Mouse (Mus musculus) ES-E14 (cell line): Measurements from ENCODE around the gene Xirp1. TPM values are rescaled to one million over a fixed set of nuclear protein-coding genes. Genes with fewer than 3 reads are reported as not detected.

ENCODE experiments used
- DNase-seq: peaks from one replicate; pipeline ENCODE4 v3.0.0-alpha.2; 2013; ENCODE audit warnings: low read depth, low spot score
- H3K27ac ChIP-seq: 2 replicates; pipeline ENCODE4 v1.5.1; 2012; ENCODE audit warnings: low read depth, mild to moderate bottlenecking, low read length, moderate library complexity, mixed read lengths; ENCODE audit not compliant: poor library complexity, insufficient read depth, severe bottlenecking
- H3K36me3 ChIP-seq: 2 replicates; pipeline ENCODE4 v1.6.1; 2012; ENCODE audit warnings: mild to moderate bottlenecking, low read length, moderate library complexity, mixed read lengths; ENCODE audit not compliant: control insufficient read depth, poor library complexity, insufficient read depth, severe bottlenecking
- H3K4me1 ChIP-seq, 2 experiments: fragments of 150-350 bp in 1 of 2; sonication (generic) in 1 of 2; 2 replicates each; pipeline ENCODE4 v1.6.1; 2012; ENCODE audit warnings: low read length in 2 of 2, mild to moderate bottlenecking in 1 of 2, mixed read lengths in 1 of 2; ENCODE audit not compliant: control insufficient read depth in 2 of 2, insufficient read depth in 2 of 2, poor library complexity in 1 of 2
- H3K4me3 ChIP-seq, 2 experiments: fragments of 150-350 bp in 1 of 2; sonication (generic) in 1 of 2; 2 replicates each; pipeline ENCODE4 v1.5.1; 2012; ENCODE audit warnings: low read length in 2 of 2, low read depth in 1 of 2, mild to moderate bottlenecking in 1 of 2, mixed read lengths in 1 of 2; ENCODE audit not compliant: insufficient read depth in 1 of 2, poor library complexity in 1 of 2, severe bottlenecking in 1 of 2
- H3K9ac ChIP-seq: 2 replicates; pipeline ENCODE4 v1.6.1; 2012; ENCODE audit warnings: low read depth, mild to moderate bottlenecking, low read length, mixed read lengths; ENCODE audit not compliant: poor library complexity, insufficient read depth, severe bottlenecking
- H3K9me3 ChIP-seq: fragments of 150-350 bp; sonication (generic); 2 replicates; pipeline ENCODE4 v1.6.1; 2012; ENCODE audit warnings: low read depth, mild to moderate bottlenecking, low read length; ENCODE audit not compliant: control insufficient read depth, insufficient read depth
- CHD2 ChIP-seq: IDR thresholded peaks from 2 replicates; pipeline ENCODE4 v1.6.1; 2014; ENCODE audit warnings: mild to moderate bottlenecking, low read depth, low read length, inconsistent platforms
- HCFC1 ChIP-seq: IDR thresholded peaks from 2 replicates; pipeline ENCODE4 v1.6.1; 2012; ENCODE audit warnings: low read length, inconsistent platforms, borderline replicate concordance; ENCODE audit not compliant: insufficient read depth
- MAFK ChIP-seq: IDR thresholded peaks from 2 replicates; pipeline ENCODE4 v1.6.1; 2014; ENCODE audit warnings: mild to moderate bottlenecking, low read depth, low read length, inconsistent platforms; ENCODE audit not compliant: insufficient read depth
- ZC3H11A ChIP-seq: IDR thresholded peaks from 2 replicates; pipeline ENCODE4 v1.6.1; 2012; ENCODE audit warnings: low read depth, mild to moderate bottlenecking, inconsistent platforms, low read length, borderline replicate concordance
- ZNF384 ChIP-seq: IDR thresholded peaks from 2 replicates; pipeline ENCODE4 v1.6.1; 2012; ENCODE audit warnings: low read depth, low read length, inconsistent platforms
- in situ Hi-C, 2 experiments: fragments of 600-800 bp; cut with MboI; formaldehyde crosslinking; loops; one replicate each; pipeline ENCODE4 v1.15.1; 2025; ENCODE audit warnings: low sequenced_read_pairs in 2 of 2, inconsistent platforms in 1 of 2; ENCODE audit not compliant: unreplicated experiment in 2 of 2
- total RNA-seq: library from RNA; depleted of rRNA; stranded (reverse); fragments of 300-350 nt; gene quantifications from 2 replicates; pipeline ENCODE4 v1.2.3, GENCODE M21; 2012

Xirp1 gene
- total RNA-seq, 1 experiment, result 0.13 TPM

- in situ Hi-C loops, result no loop called here
- TF ChIP-seq ZNF384 (no peak), CHD2 (no peak), HCFC1 (no peak), ZC3H11A (no peak), MAFK (no peak)
Observed at GRCm38 (mm10) chr9:120068047-120068446, 44.6 kb upstream of the Xirp1 start.

GRCm38 (mm10) chr9:120067609-120068008, 44.2 kb upstream of the Xirp1 start:
- in situ Hi-C loops, result no loop called here
- Histone ChIP-seq H3K9me3 (no peaks in the 10 kb centered on the region), H3K4me1 (0 out of 4 replicates have a peak, but pooled peaks cover 0 to 2% of the 10 kb centered on the region in 2 experiments), H3K36me3 (no peaks in the 10 kb centered on the region), H3K4me3 (no peak overlapping the region), H3K27ac (no peak overlapping the region), H3K9ac (no peak overlapping the region)
- no peak for DNase-seq
- TF ChIP-seq CHD2, result no peak
- no peak for TF ChIP-seq MAFK
- no peak for TF ChIP-seq ZC3H11A

More at GRCm38 (mm10) chr9:120068047-120068446, 44.6 kb upstream of the Xirp1 start:
- Histone ChIP-seq H3K4me3 (no peak overlapping the region), H3K9ac (no peak overlapping the region), H3K27ac (no peak overlapping the region), H3K4me1 (0 out of 4 replicates have a peak, but pooled peaks cover 0 to 2% of the 10 kb centered on the region in 2 experiments), H3K9me3 (no peaks in the 10 kb centered on the region), H3K36me3 (no peaks in the 10 kb centered on the region)
- no peak for DNase-seq

DNA sequence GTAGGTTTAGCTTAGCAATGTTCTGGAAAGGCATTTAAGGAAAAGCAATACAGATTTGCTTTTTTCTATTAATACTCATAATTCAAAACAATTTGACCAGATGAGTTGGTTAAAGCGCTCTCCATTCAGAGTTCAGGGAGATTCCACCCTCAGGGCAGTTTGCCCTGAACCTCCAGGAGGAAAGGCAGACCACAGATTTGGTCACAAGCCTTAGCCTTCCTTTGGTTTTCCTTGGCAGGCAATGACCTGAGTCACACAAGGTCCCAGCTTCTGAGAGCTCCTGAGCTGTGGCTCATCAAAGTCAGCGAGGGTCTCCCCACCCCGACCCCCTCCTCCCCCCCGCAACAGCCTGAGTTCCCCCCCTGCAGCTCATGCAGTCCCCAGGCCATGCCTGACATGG, 40.9 kb upstream of the Xirp1 start:
- no peak overlapping the region for H3K9ac ChIP-seq
- no peaks in the 10 kb centered on the region for H3K9me3 ChIP-seq
- H3K27ac ChIP-seq, result no peak overlapping the region
- in situ Hi-C loops, result no loop called here
- TF ChIP-seq MAFK, result no peak
- no peak for TF ChIP-seq ZNF384
- no peak for TF ChIP-seq HCFC1
- TF ChIP-seq ZC3H11A, result no peak
- no peak for TF ChIP-seq CHD2
- no peak overlapping the region for H3K4me3 ChIP-seq
- DNase-seq, result no peak
- H3K4me1 ChIP-seq, result 0 out of 4 replicates have a peak, but pooled peaks cover 0 to 2% of the 10 kb centered on the region in 2 experiments
- no peaks in the 10 kb centered on the region for H3K36me3 ChIP-seq

DNA sequence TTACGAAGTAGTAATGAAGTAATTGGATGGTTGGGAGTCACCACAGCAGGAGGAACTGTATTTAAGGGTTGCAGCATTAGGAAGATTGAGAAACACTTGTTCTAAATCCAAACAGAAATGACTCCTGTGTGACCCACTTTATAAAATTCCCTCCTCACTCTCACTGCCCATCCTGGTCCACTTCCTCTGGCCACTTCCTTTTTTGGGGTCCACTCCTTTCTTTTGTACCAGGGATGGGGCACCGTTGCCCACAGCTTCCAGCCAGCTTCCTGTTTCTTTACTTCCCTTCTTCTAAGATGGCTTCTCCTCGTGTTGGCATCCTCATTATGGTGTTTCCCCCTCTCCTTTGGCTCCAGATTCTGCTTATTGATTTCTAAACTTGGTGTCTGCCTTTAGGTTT, 35.3 kb upstream of the Xirp1 start:
- DNase-seq, result no peak
- TF ChIP-seq ZNF384 (no peak), ZC3H11A (no peak), MAFK (no peak), CHD2 (no peak), HCFC1 (no peak)
- in situ Hi-C loops, result no loop called here
- Histone ChIP-seq H3K27ac (no peak overlapping the region), H3K4me1 (no peaks in the 10 kb centered on the region), H3K4me3 (no peak overlapping the region), H3K9me3 (no peaks in the 10 kb centered on the region), H3K36me3 (no peaks in the 10 kb centered on the region), H3K9ac (no peak overlapping the region)

DNA sequence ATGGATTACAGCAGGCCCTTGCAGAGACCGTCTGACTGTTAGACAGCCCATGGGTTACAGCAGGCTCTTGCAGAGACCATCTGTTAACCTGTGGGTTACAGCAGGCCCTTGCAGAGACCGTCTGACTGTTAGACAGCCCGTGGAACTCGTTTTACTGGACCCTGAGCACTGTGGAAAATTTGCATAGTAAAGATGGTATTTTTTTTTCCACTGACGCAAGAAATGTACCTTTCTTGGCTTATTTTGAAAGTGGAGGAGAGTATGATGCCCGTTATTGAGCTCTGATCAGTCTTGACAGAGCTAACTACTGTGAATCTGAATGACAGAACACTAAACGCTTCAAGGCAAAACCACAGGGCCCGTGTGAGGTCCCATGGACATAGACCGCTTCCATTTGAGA, 32.8 kb upstream of the Xirp1 start:
- no peak for TF ChIP-seq MAFK
- no peak for TF ChIP-seq ZC3H11A
- Histone ChIP-seq H3K27ac (no peak overlapping the region), H3K4me1 (no peaks in the 10 kb centered on the region), H3K9ac (no peak overlapping the region), H3K9me3 (no peaks in the 10 kb centered on the region), H3K36me3 (no peaks in the 10 kb centered on the region), H3K4me3 (no peak overlapping the region)
- DNase-seq, result no peak
- in situ Hi-C loops, result no loop called here
